Mouse (Mus musculus): ENCODE results near the gene Grm3. TPM values are rescaled to one million over a fixed set of nuclear protein-coding genes. Genes with fewer than 3 reads are reported as not detected.

The Grm3 gene
- total RNA-seq (2014; fragmentation: Nextera tagmentation) (not detected in 2 replicates), total RNA-seq (2017) (not detected in 2 replicates)

DNA sequence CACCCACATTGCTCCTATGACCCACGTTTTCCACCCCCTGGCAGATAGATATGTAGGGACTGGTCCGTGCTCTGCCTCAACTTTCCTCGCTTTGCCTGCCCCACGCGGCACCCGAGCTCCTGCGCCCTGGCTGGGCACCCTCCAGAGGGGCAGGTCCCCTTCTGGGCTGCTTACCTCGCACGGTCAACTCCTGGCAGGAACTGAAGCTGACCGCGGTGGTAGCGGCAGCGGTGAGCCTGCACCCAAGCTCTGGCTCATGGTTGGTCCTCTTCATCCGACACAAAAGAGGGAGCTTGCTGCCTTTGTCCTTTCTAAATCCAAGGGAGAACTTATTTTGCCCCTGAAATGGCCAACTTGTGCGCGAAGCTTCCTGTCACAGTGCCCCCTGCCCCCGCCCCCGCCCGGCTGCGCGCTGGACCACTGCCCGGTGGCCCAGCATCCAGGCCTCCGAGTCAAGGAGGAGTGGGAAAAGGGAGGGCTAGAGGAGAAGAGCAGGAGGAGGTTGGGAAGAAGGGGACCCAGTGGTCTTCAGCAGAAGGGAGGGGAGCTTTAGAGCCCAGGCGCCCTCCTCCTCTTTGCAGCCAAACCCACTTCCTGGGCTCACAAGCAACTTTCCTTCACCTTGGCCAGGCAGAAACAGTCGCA, at the start of gene Grm3:
Gene Grm3, minus strand, starts transcription at position 215 of the 645 bp plus-strand sequence.
- no peak for ATAC-seq (replicated peaks; ENCODE audit: poor library complexity, severe bottlenecking)

DNA sequence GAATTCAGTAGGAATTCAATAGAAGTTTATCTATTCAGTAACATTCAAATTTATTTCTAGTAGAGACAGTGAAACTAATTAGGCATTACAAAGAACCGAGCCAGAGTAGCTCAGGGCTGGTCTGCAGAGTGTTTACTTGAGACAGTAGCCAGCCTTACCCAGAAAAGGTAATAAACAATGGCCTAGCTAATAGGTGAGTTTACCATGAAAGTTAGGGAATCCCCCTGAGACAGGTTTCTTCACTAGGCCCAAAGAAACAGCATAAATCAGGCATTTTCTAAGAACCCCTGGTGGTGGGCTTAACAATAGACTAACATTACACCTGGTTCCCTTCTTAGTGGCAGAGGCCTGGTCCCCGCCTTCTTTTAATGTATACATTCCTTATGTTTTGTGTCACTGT, 30.8 kb upstream of the Grm3 start:
- no peak for ATAC-seq (replicated peaks; ENCODE audit: poor library complexity, severe bottlenecking)

DNA sequence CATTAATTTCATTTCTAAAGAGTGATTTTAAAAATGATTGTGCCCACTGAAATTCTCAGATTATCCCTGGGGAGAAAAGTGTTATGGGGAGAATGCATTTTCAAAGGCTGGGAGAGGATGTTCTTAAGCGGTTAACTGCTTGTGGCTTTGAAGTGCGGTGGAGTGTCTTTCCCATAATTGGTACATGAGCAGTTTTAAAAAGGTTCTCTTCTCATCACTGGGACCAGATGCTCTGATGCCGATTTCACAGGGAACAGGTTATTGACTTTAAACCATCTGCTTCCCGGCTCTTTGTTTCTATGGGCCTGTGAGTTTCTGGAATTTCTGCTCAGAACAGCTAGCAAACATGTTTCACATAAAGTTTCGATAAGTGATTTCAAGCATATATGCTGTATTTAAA, 23.2 kb upstream of the Grm3 start:
- ATAC-seq (replicated peaks; ENCODE audit: poor library complexity, severe bottlenecking) = no peak

DNA sequence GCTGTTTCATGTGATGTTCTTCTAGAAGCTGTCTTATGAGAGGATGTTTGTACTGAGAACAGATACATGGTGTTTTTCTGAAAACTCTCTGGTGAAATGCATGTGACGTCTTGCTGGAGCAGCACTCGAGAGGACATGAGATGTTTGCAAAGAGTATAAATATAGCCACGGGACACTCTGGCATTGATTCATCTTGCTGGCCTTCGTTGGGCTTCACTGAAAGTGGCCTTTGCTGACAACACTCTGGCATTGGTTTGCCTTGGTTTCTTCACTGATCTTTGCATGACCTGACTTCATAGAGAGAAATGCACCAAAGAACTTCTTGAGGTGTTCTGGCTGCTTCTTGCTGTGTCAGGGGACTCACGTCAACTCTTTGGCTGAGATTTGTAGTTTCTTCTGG, 19.1 kb upstream of the Grm3 start:
- ATAC-seq (replicated peaks; ENCODE audit: poor library complexity, severe bottlenecking) = no peak

DNA sequence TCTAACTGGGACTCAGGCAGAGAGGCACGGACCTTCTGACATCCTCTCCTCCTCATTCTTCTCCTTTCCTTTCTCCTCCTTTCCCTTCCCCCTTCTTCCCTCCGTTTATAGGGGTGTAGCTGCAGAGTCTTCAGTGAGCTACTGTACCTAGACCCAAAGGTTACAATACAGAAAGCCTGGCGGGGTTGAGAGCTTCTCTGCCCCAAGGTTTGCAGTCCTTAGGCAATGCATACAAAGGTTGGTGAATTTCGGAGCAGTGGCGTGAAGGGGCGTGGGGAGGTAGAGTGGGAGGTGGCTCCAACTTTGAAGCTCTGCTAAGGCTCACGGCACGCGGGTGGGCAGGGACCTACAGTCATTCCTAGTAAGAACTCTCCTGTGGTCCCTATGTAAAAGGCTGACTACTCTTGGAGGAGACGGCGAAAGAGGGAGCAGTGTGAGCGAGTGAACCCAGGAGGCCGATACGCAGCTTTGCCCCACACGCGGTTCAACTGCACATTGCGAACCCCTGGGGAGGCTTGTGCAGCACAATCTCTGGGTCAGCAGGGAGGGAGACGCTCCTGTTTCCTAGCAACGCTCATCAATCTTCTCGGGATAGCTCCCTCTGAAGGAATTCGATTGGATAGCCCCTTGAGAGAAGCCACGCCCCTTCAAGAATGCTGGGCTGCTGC, 765 bp upstream of the Grm3 start:
- ATAC-seq (replicated peaks; ENCODE audit: poor library complexity, severe bottlenecking) = peak; percentile 17; the same call in 1 of the 2 replicates

DNA sequence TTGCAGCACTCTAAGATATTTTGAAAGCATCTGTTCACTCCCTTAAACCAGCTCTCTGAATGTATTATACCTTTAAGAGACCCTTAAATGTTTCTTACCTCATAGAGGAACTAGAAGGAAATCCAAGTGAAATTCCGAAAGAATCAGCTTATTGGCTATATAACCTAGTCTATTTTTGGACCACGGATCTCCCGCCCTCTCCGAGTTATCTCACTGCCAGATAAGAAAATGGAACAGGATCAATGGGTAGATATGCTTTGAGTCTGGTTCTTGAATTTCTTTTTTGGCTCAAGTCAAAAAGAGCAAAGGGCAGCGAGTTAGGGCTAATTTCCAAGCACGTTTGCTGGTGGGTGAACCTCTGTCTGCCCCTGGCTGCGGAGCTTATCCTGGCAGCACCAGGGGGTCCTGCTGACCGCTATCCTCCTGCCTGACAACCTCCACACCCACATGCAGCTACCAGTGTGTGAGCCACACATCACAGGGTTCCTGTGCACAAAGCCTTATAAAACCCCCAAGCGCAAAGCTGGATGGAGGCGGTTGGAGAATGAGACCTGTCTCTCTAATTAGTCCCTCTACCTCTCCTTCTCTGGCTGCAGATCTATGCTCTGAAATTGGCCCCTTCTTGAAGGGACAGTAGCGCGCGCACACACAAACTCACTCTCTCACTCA, 549 bp downstream of the Grm3 start:
- ATAC-seq (replicated peaks; ENCODE audit: poor library complexity, severe bottlenecking) = no peak

DNA sequence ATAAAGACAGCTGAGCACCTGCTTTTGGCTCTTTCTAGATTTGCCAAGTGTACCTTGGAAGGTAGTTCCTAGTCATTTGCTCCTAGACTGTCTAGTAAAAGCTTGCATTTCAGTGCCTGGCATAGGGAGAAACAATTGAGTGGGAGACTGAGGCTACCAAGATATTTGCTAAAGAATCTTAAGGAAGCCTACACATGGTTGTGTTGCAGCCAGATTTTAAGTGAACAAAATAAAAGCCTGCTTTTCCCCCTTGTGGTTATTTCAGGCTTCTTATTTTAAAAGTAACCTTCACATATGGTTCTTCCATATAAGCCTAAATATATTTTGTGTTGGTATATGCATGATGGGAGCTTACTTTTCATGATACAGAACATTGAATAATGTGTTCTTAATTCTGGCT, 3.8 kb downstream of the Grm3 start:
- no peak for ATAC-seq (replicated peaks; ENCODE audit: poor library complexity, severe bottlenecking)

DNA sequence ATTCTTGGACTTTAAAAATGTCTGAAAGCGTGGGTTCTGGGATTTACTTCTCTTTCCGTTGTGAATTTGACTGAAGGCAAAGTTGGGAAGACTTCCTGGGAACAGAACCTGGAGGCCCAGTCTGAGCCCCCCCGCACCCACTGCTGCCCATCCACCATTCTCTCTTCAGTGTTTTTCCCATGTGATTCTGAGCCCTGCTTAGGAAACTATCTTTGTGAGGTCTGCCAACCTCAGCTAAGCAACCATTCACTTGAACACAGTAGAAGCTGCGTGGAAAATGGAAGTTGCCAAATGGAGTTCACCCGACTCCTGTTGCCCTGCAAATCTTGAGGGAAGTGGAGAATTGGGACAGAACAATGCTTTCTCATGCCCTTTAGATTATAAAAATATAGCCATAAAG, 8.7 kb downstream of the Grm3 start:
- no peak for ATAC-seq (replicated peaks; ENCODE audit: poor library complexity, severe bottlenecking)

DNA sequence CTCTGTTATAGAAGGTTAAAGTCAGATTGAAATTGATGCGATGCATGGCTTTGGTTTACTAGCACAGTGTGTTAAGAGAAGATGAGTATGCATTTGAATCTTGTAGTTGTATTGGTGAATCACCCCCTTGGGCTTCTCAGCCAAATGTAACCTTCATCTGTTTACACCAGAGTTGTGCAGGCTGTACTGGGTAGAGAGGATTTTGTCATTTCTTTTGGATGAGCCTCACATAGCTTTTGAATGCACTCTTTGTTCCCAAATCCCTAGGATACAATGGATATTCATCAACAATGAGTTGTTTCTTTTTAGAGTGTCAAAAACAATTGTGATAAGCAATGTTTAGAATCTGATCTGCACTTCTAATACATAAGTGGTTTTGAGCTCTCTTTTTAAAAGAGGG, 17.9 kb downstream of the Grm3 start:
- ATAC-seq (replicated peaks; ENCODE audit: poor library complexity, severe bottlenecking) = no peak

DNA sequence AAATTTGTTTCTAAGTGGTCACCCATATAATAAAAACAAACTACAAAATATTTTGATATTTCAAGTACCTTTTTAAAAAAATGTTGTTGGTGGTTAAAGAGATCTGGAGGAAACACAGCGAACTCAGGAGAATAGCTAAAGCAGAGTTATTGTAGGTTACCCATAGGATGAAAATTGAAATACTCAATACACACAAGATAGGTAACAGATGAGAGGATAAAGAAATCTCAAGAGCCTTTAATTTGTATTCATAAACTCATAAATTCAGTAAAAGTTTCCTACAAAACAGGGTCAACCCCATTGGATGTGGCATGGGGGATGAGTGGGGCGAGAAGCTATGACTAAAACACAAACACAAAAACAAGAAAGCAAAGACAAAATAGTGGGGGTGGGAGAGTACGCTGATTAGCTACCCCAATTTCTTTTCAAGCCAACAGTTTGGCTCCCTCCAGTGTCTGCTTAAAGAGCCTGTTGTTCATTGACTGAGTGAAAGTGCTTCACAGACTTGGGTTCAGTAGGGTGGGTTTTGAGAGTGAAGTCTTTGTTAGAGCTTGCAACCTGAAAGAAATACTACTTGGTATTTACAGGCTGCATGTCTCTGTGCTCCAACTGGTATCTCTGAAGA, 21.5 kb downstream of the Grm3 start:
- ATAC-seq (replicated peaks; ENCODE audit: poor library complexity, severe bottlenecking) = no peak

DNA sequence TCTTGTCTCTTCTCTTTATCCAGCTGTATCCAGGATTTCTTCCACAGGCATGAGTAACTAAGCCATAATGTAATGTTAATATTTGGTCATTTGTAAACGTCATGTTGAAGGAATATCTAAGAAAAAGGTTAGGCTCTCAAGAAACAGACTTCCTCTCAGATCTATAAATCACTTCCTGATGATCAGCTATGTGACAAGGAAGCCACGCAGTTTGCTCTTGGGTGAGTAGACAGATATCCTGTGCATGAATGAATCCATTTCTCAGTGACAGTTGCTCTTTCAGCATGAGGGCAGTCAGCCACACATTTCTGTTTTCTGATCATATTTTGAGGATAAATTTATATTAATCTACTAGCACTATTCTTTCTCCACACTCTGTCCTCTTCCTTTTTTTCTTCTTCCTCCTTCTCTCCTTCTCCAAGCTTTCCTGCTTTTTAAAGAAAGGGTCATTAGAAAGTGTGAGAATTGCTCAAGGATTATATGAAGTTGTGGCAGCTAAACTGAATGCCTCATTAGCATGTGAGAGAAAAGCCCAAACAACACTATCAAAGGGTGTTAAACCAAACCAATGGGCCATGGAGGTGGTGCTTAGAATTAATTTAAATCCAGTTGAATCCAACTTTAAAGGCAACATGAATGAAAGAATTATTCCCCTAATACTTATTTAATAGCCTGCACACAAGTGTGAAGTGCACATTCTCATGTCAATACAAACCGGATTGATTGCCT, 22.1 kb downstream of the Grm3 start:
- ATAC-seq (replicated peaks; ENCODE audit: poor library complexity, severe bottlenecking) = no peak

DNA sequence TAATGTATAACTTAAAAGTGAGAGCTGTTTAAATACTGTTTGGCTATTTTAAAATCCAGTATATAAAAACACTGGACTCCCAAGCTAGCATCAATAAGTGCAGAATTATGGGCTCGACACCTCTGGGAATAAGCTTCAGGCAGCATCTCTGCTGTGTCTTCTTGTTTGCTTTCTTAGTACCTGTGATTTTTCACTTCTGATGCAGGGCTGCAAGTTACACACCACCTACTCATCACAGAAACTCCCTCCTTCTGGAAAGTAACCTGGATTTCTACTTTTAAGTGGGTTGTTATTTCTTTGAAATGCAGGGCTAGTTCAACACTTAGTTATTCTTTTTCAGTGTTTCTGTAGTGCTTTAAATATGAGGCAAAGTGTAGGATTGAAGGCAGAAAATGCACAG, 32.6 kb downstream of the Grm3 start:
- ATAC-seq (replicated peaks; ENCODE audit: poor library complexity, severe bottlenecking) = no peak

DNA sequence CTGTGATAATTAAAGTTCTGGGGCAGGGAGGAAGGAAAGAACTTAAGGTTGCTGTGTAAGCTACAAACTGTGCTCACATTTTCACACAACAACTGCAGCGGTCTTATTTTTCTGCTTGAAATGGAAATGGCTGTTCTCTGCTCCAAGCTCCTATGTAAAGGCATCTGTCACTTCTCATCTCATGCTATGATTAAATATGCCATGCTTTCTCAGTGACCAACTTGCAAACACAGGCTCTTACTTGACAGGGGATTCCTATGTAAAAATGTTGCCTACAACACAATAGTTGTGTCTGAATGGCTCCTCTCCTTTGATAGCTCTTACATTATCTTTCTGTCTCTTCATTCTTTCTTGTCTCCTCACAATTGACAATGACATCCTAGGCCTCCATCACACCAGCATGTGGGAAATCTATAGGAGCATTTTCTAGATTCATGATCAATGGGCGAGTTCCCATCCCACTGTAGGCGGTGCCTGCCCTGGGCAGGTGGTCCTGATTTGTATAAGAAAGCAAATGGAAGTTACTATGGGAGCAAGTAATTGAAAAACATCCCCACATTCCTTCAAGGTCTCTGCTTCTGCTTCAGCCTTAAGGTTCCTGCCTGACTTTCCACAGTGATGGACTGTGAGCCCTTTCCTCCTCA, 34.2 kb downstream of the Grm3 start:
- ATAC-seq (replicated peaks; ENCODE audit: poor library complexity, severe bottlenecking) = no peak

DNA sequence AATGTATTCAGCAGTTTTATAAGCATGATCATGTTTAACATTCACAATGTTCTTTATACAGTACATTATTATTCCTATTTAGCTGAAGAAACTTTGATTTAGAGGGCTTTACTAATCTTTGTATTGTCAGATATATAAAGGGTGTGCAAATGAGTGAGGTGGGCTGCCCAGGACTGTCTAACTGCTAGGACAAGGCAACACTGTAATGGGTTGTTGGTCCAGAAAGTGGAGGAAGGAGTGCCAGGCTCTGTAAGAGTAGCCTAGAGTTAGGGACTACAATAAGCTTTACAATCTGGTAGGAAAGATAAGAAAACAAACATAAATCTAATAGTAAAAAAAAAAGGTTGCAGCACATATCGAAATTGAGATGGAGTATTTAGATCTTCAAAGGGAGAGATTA, 34.8 kb downstream of the Grm3 start:
- no peak for ATAC-seq (replicated peaks; ENCODE audit: poor library complexity, severe bottlenecking)

DNA sequence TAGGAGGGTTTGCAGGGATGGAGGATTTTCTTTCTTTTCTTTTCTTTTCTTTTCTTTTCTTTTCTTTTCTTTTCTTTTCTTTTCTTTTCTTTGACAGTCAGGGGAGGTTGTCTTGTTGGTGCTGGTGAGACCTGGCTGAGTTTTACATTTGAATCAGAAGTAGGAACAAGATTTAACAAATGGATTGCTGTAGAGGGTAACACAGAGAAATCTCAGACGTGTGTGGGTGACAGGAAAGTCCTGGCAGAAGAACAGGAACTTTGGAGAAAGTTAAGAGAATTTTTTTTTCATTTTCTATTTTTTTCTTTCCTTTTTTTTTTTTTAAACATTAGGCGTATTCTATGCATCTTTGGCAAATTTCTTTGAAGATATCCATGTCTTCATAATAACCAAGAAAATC, 41.8 kb downstream of the Grm3 start:
- no peak for ATAC-seq (replicated peaks; ENCODE audit: poor library complexity, severe bottlenecking)

DNA sequence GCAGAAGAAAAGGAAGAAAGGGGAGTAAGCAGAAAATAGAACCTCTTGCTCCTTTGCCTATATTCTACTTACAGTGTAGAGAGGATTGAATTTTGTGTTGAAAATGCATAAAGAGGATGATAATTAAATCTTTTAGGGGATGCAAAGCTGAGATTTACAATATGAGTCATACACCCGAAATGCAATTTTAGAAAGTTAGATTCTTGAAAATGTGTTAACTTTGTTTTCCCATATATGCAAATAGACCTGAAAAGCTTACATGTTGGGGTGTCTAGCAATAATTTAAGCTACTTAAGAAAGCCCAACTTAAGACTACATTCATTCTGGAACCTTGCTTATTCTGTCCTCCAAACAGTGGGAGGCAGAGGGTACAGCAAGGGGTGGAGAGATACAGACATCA, 56.0 kb downstream of the Grm3 start:
- no peak for ATAC-seq (replicated peaks; ENCODE audit: poor library complexity, severe bottlenecking)

DNA sequence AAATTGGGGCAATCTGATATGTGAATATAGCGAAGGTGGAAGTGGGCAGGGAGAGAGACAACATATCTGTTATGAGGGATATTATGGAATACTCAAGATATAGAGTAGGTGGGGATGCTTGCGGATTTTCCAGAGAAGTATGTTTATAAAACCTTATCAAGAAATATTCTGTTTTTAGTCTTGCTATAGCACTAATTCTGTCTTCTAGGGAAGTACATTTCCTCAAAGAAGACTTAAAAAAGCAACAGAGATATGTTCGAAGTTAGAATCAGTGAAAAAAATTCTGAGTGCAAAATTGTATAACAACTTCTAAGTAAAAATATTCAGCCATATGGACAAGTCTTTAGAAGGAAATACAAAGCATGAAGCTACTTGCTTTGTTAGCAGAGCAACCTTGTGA, 61.6 kb downstream of the Grm3 start:
- no peak for ATAC-seq (replicated peaks; ENCODE audit: poor library complexity, severe bottlenecking)

DNA sequence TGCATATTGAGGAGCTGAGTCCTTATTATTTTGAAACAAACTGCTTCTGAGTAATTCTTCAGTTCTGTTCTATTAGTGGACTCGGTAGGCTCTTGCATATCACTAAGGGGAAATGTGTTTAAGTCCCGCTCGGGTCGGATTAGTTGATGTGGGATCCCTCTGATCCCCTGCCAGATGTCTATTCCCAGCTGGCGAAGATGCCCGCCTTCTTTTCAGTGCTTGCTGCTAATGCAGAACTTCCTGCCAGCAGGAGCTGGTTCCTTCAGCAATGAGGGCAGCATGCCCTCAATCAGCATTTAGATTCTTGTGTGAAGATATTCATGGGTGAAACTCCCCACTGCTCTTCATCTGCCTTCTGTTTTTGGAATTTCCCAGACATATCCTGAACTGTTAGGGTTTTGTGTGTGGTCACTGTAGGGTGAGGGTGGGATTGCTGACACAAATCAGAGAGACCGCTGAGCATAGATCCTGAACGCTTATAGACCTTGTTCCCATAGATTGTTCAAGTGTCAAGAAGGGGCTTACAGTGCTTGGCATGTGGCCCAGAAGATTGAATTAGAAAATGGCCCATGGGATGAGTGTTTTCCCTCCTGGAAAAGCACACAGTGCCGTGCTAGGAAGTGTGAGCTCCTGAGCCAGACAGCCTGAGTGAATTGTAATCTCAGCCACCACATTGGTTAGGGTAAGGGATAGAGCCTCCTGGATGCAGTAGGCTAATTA, 62.9 kb downstream of the Grm3 start:
- ATAC-seq (replicated peaks; ENCODE audit: poor library complexity, severe bottlenecking) = no peak

DNA sequence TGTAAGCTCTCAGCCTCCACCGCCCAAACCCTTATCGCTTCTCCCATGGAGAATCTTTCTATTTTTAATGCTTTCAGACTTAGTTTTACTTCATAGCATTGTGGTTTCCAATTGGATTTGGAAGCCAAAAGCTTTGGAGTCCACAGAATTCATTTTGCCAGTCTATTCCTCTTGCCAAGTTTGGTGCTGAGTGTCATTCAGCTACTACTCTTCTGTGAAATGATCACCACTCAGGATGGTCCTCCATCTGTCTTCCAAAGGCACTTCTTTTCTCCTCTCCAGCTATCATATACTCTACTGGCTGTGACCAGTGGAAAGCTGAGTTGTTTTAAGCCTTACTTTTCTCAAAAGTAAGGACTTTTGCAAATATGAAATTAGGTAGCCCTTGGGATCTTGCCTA, 86.4 kb downstream of the Grm3 start:
- no peak for ATAC-seq (replicated peaks; ENCODE audit: poor library complexity, severe bottlenecking)

DNA sequence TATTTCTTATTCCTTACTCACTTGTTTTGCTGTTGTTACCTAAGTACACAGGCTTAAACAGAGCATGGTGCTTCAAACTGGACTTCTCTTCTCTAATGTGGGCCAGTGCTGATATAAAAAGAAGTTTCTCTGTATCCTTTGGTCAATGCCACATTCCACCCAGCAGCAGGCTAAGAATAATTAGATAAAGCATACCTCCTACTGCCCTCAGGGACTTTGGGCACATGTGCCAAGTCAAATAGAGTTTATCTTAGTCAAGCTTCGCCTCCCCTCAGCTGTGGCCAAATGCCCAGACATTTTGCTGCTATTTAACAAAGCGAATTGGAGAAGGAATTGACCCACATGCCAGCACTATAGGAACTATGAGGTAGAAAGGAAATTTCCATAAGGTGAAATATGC, 97.8 kb downstream of the Grm3 start:
- no peak for ATAC-seq (replicated peaks; ENCODE audit: poor library complexity, severe bottlenecking)

Data from granulocyte monocyte progenitor cell, adult 5-6 weeks (primary cell).